Mouse (Mus musculus): ENCODE measurements around the gene A530064D06Rik. TPM values are rescaled to one million over a fixed set of nuclear protein-coding genes. Genes with fewer than 3 reads are reported as not detected.

Gene A530064D06Rik
- total RNA-seq, 2 experiments from 2014 or later, result not detected

Other genes with a start within 250 kb of the A530064D06Rik start
- gene Foxp4, start 242.6 kb downstream of the A530064D06Rik start, total RNA-seq (2021), result 10 to 100 TPM; 40.3 to 50.2 TPM
- not detected for gene 1700122O11Rik, start 129.0 kb downstream of the A530064D06Rik start, total RNA-seq (2021)
- not detected for gene 1700067P10Rik, start 78.0 kb downstream of the A530064D06Rik start, total RNA-seq (2021)
- not detected for gene 9830107B12Rik, start 21.0 kb downstream of the A530064D06Rik start, total RNA-seq (2021)
- gene Trem1, start 65.5 kb upstream of the A530064D06Rik start, total RNA-seq (2021), result not detected
- gene Trem3, start 80.5 kb upstream of the A530064D06Rik start, total RNA-seq (2021), result not detected
- gene Treml4, start 97.0 kb upstream of the A530064D06Rik start, total RNA-seq (2021), result not detected
- under 1 TPM; 0.15 to 0.40 TPM for gene Treml2, start 132.2 kb upstream of the A530064D06Rik start, total RNA-seq (2021)
- under 1 TPM in 1 of 2 experiments, not detected in 1; 0.12 TPM for gene B430306N03Rik, start 148.9 kb upstream of the A530064D06Rik start, total RNA-seq (2021)
- 10 to 100 TPM; 10.5 to 13.0 TPM for gene Trem2, start 179.1 kb upstream of the A530064D06Rik start, total RNA-seq (2021)
- gene Treml1, start 192.6 kb upstream of the A530064D06Rik start, total RNA-seq (2021), result not detected
- 10 to 100 TPM; 26.7 to 27.1 TPM for gene Nfya, start 242.6 kb upstream of the A530064D06Rik start, total RNA-seq (2021)
- gene Oard1, start 242.7 kb upstream of the A530064D06Rik start, total RNA-seq (2021), result 10 to 100 TPM; 10.5 to 13.7 TPM

Data from layer of hippocampus, postnatal 25 days (tissue).